Mouse (Mus musculus) activated CD4-positive, CD25-positive, alpha-beta regulatory T cell, adult 4 months (primary cell): ENCODE results near the gene Dpp6. TPM values are rescaled to one million over a fixed set of nuclear protein-coding genes. Genes with fewer than 3 reads are reported as not detected.

Experiments used
- ATAC-seq: one replicate; pipeline ENCODE4 v1.8.0; 2017
- polyA plus RNA-seq, 2 experiments: library from polyadenylated mRNA; unstranded; fragments of 100-300 nt; shearing (Covaris generic); gene quantifications; one replicate each; pipeline ENCODE4 v1.2.1; 2017

Gene Dpp6
- polyA plus RNA-seq, 2 experiments from 2014 or later, result 0.63 TPM; not detected in 1

GRCm38 (mm10) chr5:27304115-27304514, 487.1 kb downstream of the Dpp6 start:
- ATAC-seq, result peak; percentile 73

- ATAC-seq, result no peak
Measured at GRCm38 (mm10) chr5:27306497-27307152, 489.6 kb downstream of the Dpp6 start.

GRCm38 (mm10) chr5:27310217-27310616, 493.2 kb downstream of the Dpp6 start:
- ATAC-seq, result no peak

GRCm38 (mm10) chr5:27316674-27317073, 499.7 kb downstream of the Dpp6 start:
- no peak for ATAC-seq

- no peak for ATAC-seq
Measured at GRCm38 (mm10) chr5:27317264-27317663, 500.3 kb downstream of the Dpp6 start.

- no peak for ATAC-seq
Measured at GRCm38 (mm10) chr5:27317832-27318231, 500.8 kb downstream of the Dpp6 start.

- ATAC-seq, result no peak
Measured at GRCm38 (mm10) chr5:27319731-27320130, 502.7 kb downstream of the Dpp6 start.

GRCm38 (mm10) chr5:27322895-27323792, 506.1 kb downstream of the Dpp6 start:
- no peak for ATAC-seq

- no peak for ATAC-seq
Measured at GRCm38 (mm10) chr5:27324346-27324928, 507.4 kb downstream of the Dpp6 start.

- no peak for ATAC-seq
Measured at GRCm38 (mm10) chr5:27336698-27337097, 519.7 kb downstream of the Dpp6 start.

GRCm38 (mm10) chr5:27339196-27340030, 522.4 kb downstream of the Dpp6 start:
- ATAC-seq, result no peak

- ATAC-seq, result no peak
Measured at GRCm38 (mm10) chr5:27342276-27342675, 525.3 kb downstream of the Dpp6 start.

GRCm38 (mm10) chr5:27343626-27344025, 526.6 kb downstream of the Dpp6 start:
- no peak for ATAC-seq

- ATAC-seq, result no peak
Measured at GRCm38 (mm10) chr5:27348181-27349095, 531.4 kb downstream of the Dpp6 start.

- no peak for ATAC-seq
Measured at GRCm38 (mm10) chr5:27357630-27358029, 540.6 kb downstream of the Dpp6 start.

GRCm38 (mm10) chr5:27365946-27366345, 548.9 kb downstream of the Dpp6 start:
- no peak for ATAC-seq

- ATAC-seq, result no peak
Measured at GRCm38 (mm10) chr5:27370814-27371213, 553.8 kb downstream of the Dpp6 start.

GRCm38 (mm10) chr5:27373931-27374330, 556.9 kb downstream of the Dpp6 start:
- no peak for ATAC-seq

- ATAC-seq, result no peak
Measured at GRCm38 (mm10) chr5:27375841-27376240, 558.8 kb downstream of the Dpp6 start.

- ATAC-seq, result no peak
Measured at GRCm38 (mm10) chr5:27380656-27381385, 563.8 kb downstream of the Dpp6 start.

GRCm38 (mm10) chr5:27398371-27398770, 581.4 kb downstream of the Dpp6 start:
- ATAC-seq, result no peak
